Mouse (Mus musculus) bone marrow, adult 2 months (tissue): ENCODE results near the gene Cttnbp2nl.

Source experiments
- CTCF ChIP-seq: fragments of 200-500 bp; IDR thresholded peaks from 2 replicates; pipeline ENCODE4 v1.5.1; 2011; ENCODE audit warnings: low read length, control low read depth; ENCODE audit not compliant: control insufficient read depth, insufficient read depth
- POLR2A ChIP-seq: fragments of 200-500 bp; IDR thresholded peaks from 2 replicates; pipeline ENCODE4 v1.6.1; 2011; ENCODE audit warnings: low read depth, mild to moderate bottlenecking, control low read depth, low read length, borderline replicate concordance; ENCODE audit not compliant: control insufficient read depth

GRCm38 (mm10) chr3:105054952-105055351, 2.0 kb upstream of the Cttnbp2nl start:
- TF ChIP-seq POLR2A (no peak), CTCF (no peak)
